Mouse (Mus musculus) heart, embryonic 12.5 days (tissue): ENCODE data around the gene Tmem82. TPM values are rescaled to one million over a fixed set of nuclear protein-coding genes. Genes with fewer than 3 reads are reported as not detected.
A peak's percentile ranks its signal among the peaks of the same experiment; 100 is the strongest.

Experiments used
- ATAC-seq: fragments of 200-750 bp; cut with Nextera tagmentation; 2 replicates; pipeline ENCODE4 v1.8.0; 2017; ENCODE audit warnings: moderate TSS enrichment, moderate library complexity; ENCODE audit not compliant: insufficient number of reproducible peaks, low FRiP score
- H3K27ac ChIP-seq: fragments of 300-500 bp; sonication (generic); 2 replicates; pipeline ENCODE4 v1.5.1; 2016; ENCODE audit warnings: mild to moderate bottlenecking, moderate library complexity; ENCODE audit not compliant: poor library complexity, severe bottlenecking
- H3K27me3 ChIP-seq: fragments of 300-500 bp; sonication (generic); replicated peaks from 2 replicates; pipeline ENCODE4 v1.6.1; 2016; ENCODE audit warnings: mild to moderate bottlenecking, moderate library complexity
- H3K36me3 ChIP-seq: fragments of 300-500 bp; sonication (generic); 2 replicates; pipeline ENCODE4 v1.6.1; 2016; ENCODE audit warnings: mild to moderate bottlenecking, moderate library complexity
- H3K4me1 ChIP-seq: fragments of 300-500 bp; sonication (generic); replicated peaks from 2 replicates; pipeline ENCODE4 v1.6.1; 2016; ENCODE audit warnings: mild to moderate bottlenecking
- H3K4me2 ChIP-seq: fragments of 300-500 bp; sonication (generic); 2 replicates; pipeline ENCODE4 v1.6.1; 2016; ENCODE audit warnings: mild to moderate bottlenecking, moderate library complexity
- H3K4me3 ChIP-seq: fragments of 300-500 bp; sonication (generic); 2 replicates; pipeline ENCODE4 v1.5.1; 2016; ENCODE audit warnings: mild to moderate bottlenecking
- H3K9ac ChIP-seq: fragments of 300-500 bp; sonication (generic); 2 replicates; pipeline ENCODE4 v1.6.1; 2016; ENCODE audit warnings: mild to moderate bottlenecking, moderate library complexity
- H3K9me3 ChIP-seq: fragments of 300-500 bp; sonication (generic); replicated peaks from 2 replicates; pipeline ENCODE4 v1.6.1; 2016; ENCODE audit warnings: mild to moderate bottlenecking, moderate library complexity
- WGBS: fragments of 180-500 bp; shearing (Covaris S2); methylation state at CpG from one replicate; pipeline ENCODE4 v1.1.7; 2016; 5-methylcytosine and 5-hydroxymethylcytosine counted together
- polyA plus RNA-seq: library from polyadenylated mRNA; unstranded; fragments of >200 nt; fragmentation: Nextera tagmentation; extraction: Ambion mirVana; gene quantifications from 2 replicates; pipeline ENCODE4 v1.2.1, GENCODE M21; 2016

Gene Tmem82
- polyA plus RNA-seq, 1 experiment from 2014 or later = 0.19 TPM

GRCm38 (mm10) chr4:141596700-141597328 lies 21.6 kb downstream of the Tmem82 start:
- Histone ChIP-seq H3K4me1 (peaks cover 27% of the 10 kb centered on the region), H3K36me3 (peaks cover 38% of the 10 kb centered on the region), H3K4me3 (no peak overlapping the region), H3K27ac (no peak overlapping the region), H3K27me3 (no peaks in the 10 kb centered on the region), H3K9ac (no peak overlapping the region), H3K9me3 (no peaks in the 10 kb centered on the region), H3K4me2 (no peak overlapping the region)
- WGBS = 69% methylated on average over 8 of the region's 8 CpGs
- no peak for ATAC-seq

GRCm38 (mm10) chr4:141595605-141596268 lies 22.7 kb downstream of the Tmem82 start:
- 78% methylated on average over 9 of the region's 9 CpGs for WGBS
- Histone ChIP-seq H3K4me2 (no peak overlapping the region), H3K36me3 (peaks cover 47% of the 10 kb centered on the region), H3K9me3 (no peaks in the 10 kb centered on the region), H3K9ac (no peak overlapping the region), H3K4me3 (no peak overlapping the region), H3K27me3 (no peaks in the 10 kb centered on the region), H3K4me1 (peaks cover 17% of the 10 kb centered on the region), H3K27ac (no peak overlapping the region)
- no peak for ATAC-seq

- Histone ChIP-seq H3K27me3 (no peaks in the 10 kb centered on the region), H3K4me1 (peaks cover 11% of the 10 kb centered on the region), H3K36me3 (peaks cover 51% of the 10 kb centered on the region), H3K4me3 (no peak overlapping the region), H3K9me3 (no peaks in the 10 kb centered on the region), H3K9ac (no peak overlapping the region), H3K27ac (no peak overlapping the region), H3K4me2 (no peak overlapping the region)
- ATAC-seq = no peak
- WGBS = 83% methylated on average over 11 of the region's 11 CpGs
These were observed 23.3 kb downstream of the Tmem82 start for GRCm38 (mm10) chr4:141595138-141595537.

- Histone ChIP-seq H3K4me1 (no peaks in the 10 kb centered on the region), H3K4me3 (no peak overlapping the region), H3K9me3 (no peaks in the 10 kb centered on the region), H3K4me2 (no peak overlapping the region), H3K9ac (no peak overlapping the region), H3K27me3 (no peaks in the 10 kb centered on the region), H3K27ac (no peak overlapping the region), H3K36me3 (peaks cover 83% of the 10 kb centered on the region)
- 27% methylated on average over 3 of the region's 3 CpGs for WGBS
- ATAC-seq = no peak
These were observed 26.9 kb downstream of the Tmem82 start for GRCm38 (mm10) chr4:141591547-141591946.

- H3K27me3 ChIP-seq = no peaks in the 10 kb centered on the region
- H3K36me3 ChIP-seq = peaks cover 83% of the 10 kb centered on the region
- no peak overlapping the region for H3K4me3 ChIP-seq
- ATAC-seq = no peak
- H3K4me1 ChIP-seq = peaks cover 6% of the 10 kb centered on the region; the same call in 1 of the 2 replicates
- H3K9me3 ChIP-seq = no peaks in the 10 kb centered on the region
- no peak overlapping the region for H3K9ac ChIP-seq
- no peak overlapping the region for H3K27ac ChIP-seq
- no peak overlapping the region for H3K4me2 ChIP-seq
- 91% methylated on average over 8 of the region's 8 CpGs for WGBS
These were observed 34.5 kb downstream of the Tmem82 start for GRCm38 (mm10) chr4:141583919-141584318.

GRCm38 (mm10) chr4:141581051-141581450 lies 37.4 kb downstream of the Tmem82 start:
- Histone ChIP-seq H3K27me3 (no peaks in the 10 kb centered on the region), H3K9me3 (no peaks in the 10 kb centered on the region), H3K4me2 (no peak overlapping the region), H3K27ac (no peak overlapping the region), H3K9ac (no peak overlapping the region), H3K4me1 (peaks cover 8% of the 10 kb centered on the region; the same call in 1 of the 2 replicates), H3K4me3 (no peak overlapping the region), H3K36me3 (peaks cover 90% of the 10 kb centered on the region)
- WGBS = 88% methylated on average over 13 of the region's 13 CpGs
- no peak for ATAC-seq

- Histone ChIP-seq H3K36me3 (peaks cover 70% of the 10 kb centered on the region), H3K4me3 (no peak overlapping the region), H3K27me3 (no peaks in the 10 kb centered on the region), H3K4me2 (no peak overlapping the region), H3K4me1 (peaks cover 16% of the 10 kb centered on the region), H3K9ac (no peak overlapping the region), H3K9me3 (no peaks in the 10 kb centered on the region), H3K27ac (no peak overlapping the region)
- 24% methylated on average over 3 of the region's 3 CpGs for WGBS
- ATAC-seq = no peak
These were observed 39.6 kb downstream of the Tmem82 start for GRCm38 (mm10) chr4:141578833-141579232.

GRCm38 (mm10) chr4:141576877-141577276 lies 41.6 kb downstream of the Tmem82 start:
- ATAC-seq = no peak
- WGBS = 89% methylated on average over 7 of the region's 7 CpGs

GRCm38 (mm10) chr4:141576404-141576803 lies 42.0 kb downstream of the Tmem82 start:
- Histone ChIP-seq H3K9me3 (no peaks in the 10 kb centered on the region), H3K4me1 (peaks cover 28% of the 10 kb centered on the region), H3K4me3 (no peak overlapping the region), H3K36me3 (peaks cover 48% of the 10 kb centered on the region), H3K9ac (no peak overlapping the region), H3K4me2 (no peak overlapping the region), H3K27ac (no peak overlapping the region), H3K27me3 (no peaks in the 10 kb centered on the region)
- no peak for ATAC-seq
- 81% methylated on average over 11 of the region's 11 CpGs for WGBS

More at GRCm38 (mm10) chr4:141576877-141577276, 41.6 kb downstream of the Tmem82 start:
- H3K4me1 ChIP-seq = peaks cover 27% of the 10 kb centered on the region
- peaks cover 51% of the 10 kb centered on the region for H3K36me3 ChIP-seq
- H3K4me3 ChIP-seq = no peak overlapping the region
- H3K9me3 ChIP-seq = no peaks in the 10 kb centered on the region
- no peak overlapping the region for H3K27ac ChIP-seq
- no peak overlapping the region for H3K4me2 ChIP-seq
- no peaks in the 10 kb centered on the region for H3K27me3 ChIP-seq
- no peak overlapping the region for H3K9ac ChIP-seq

- no peak overlapping the region for H3K27ac ChIP-seq
- no peaks in the 10 kb centered on the region for H3K27me3 ChIP-seq
- 39% methylated on average over 27 of the region's 27 CpGs for WGBS
- 0 out of 2 replicates have a peak, but pooled peaks have one; percentile 16 for ATAC-seq
- no peaks in the 10 kb centered on the region for H3K9me3 ChIP-seq
- 0 out of 2 replicates have a peak overlapping the region, but pooled peaks have one; percentile 20 for H3K9ac ChIP-seq
- no peak overlapping the region for H3K4me3 ChIP-seq
- peaks cover 35% of the 10 kb centered on the region for H3K4me1 ChIP-seq
- H3K4me2 ChIP-seq = peak overlapping the region; percentile 50
- H3K36me3 ChIP-seq = peaks cover 35% of the 10 kb centered on the region
These were observed 43.4 kb downstream of the Tmem82 start for GRCm38 (mm10) chr4:141574789-141575702.
